Mouse (Mus musculus): Measurements from ENCODE around the gene Dnmbp.

DNA sequence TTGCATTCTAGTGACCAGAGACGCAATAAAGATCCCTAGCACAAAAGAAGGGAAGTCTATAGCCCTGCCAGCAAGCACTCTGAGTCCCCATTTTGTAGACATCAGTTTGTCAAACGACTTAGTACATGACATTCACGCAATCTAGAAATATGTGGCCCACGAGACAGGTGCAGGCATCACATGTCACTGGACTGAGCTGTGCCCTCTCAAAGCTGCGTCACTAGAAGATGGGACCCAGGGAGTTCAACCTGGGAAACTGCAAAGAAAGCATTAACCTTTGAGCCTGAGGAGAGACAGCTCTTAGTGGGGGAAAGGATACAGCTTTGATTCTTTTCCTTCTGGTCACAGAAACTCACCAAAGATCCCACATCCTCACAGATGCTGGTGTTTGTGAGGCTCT lies 15.3 kb upstream of the Dnmbp start:
- TF ChIP-seq CTCF (IDR thresholded peaks at IDR 0.05; ENCODE audit: low read depth) (no peak), EP300 (IDR thresholded peaks at IDR 0.05; ENCODE audit: low read depth) (no peak)

Data from liver, embryonic 14.5 days (tissue).